Mouse (Mus musculus): Measurements from ENCODE around the gene Nsun6.

- TF ChIP-seq POLR2A (IDR thresholded peaks at IDR 0.05; ENCODE audit: low read depth, low read length) (no peak), CTCF (IDR thresholded peaks at IDR 0.05; ENCODE audit: extremely low read depth, insufficient read depth, insufficient read length, insufficient replicate concordance) (no peak)
These were observed 93.8 kb downstream of the Nsun6 start for GRCm38 (mm10) chr2:14960963-14961488.

Data from spleen, adult 2 months (tissue).